Comparison of ENCODE assay signal across 21 mouse cellular contexts in genomic region chr9:57230146-57230783, GRCm38 (mm10). TPM values are rescaled to one million over a fixed set of nuclear protein-coding genes. Genes with fewer than 3 reads are reported as not detected.
DNase-seq lines count a peak whose midpoint lies in the region; ATAC-seq and TF ChIP-seq lines count a peak whose summit lies in the region.
"Had no signal": no experiment of that assay in that cellular context is flagged by ENCODE, and none has a peak within 500 bp of the region (broad histone marks: within the 10 kb centered on the region; RNA-seq: fewer than 3 reads in every experiment).

No protein-coding gene starts in this region.

- intact Hi-C loops in gastrocnemius, adult 2 months (cut with DNase I): no loop called here

- H3K36me3 ChIP-seq in lung, embryonic 16.5 days (ENCODE audit: control insufficient read depth, insufficient read depth, low read length): no peaks in the 10 kb centered on the region
- no peaks in the 10 kb centered on the region for H3K36me3 ChIP-seq in embryonic facial prominence, embryonic 12.5 days
- H3K36me3 ChIP-seq: neural tube, embryonic 13.5 days had no signal

- H3K4me3 ChIP-seq in lung, embryonic 16.5 days (ENCODE audit: low read length): no peak overlapping the region
- no peak overlapping the region for H3K4me3 ChIP-seq in lung, adult 2 months (replicated peaks; ENCODE audit: extremely low read depth, low read depth, low read length)
- H3K4me3 ChIP-seq in embryonic facial prominence, embryonic 12.5 days: no peak overlapping the region
- H3K4me3 ChIP-seq in gastrocnemius, adult 2 months: no peak overlapping the region
- H3K4me3 ChIP-seq: neural tube, embryonic 13.5 days had no signal

- H3K9me3 ChIP-seq in lung, embryonic 16.5 days (ENCODE audit: control insufficient read depth, low read length): no peaks in the 10 kb centered on the region
- no peaks in the 10 kb centered on the region for H3K9me3 ChIP-seq in embryonic facial prominence, embryonic 12.5 days
- H3K9me3 ChIP-seq: neural tube, embryonic 13.5 days had no signal

- TF ChIP-seq CTCF in lung, adult 2 months (IDR thresholded peaks at IDR 0.05; ENCODE audit: insufficient read depth, low read length): no peak
- TF ChIP-seq CTCF in gastrocnemius, adult 2 months (IDR thresholded peaks at IDR 0.05): no peak

- 41% methylated on average over 9 of the region's 9 CpGs for WGBS in lung, embryonic 16.5 days
- WGBS in lung, adult 2 months: 66% methylated on average over 9 of the region's 9 CpGs
- whole genome bisulfite sequencing in embryonic facial prominence, embryonic 12.5 days: 47% methylated on average over 9 of the region's 9 CpGs

- DNase-seq in lung, adult 2 months: no peak
- peak; percentile 14 to 40 for DNase-seq in kidney, postnatal 25 days
- peak; percentile 37 for DNase-seq in lung, postnatal 36 days
- DNase-seq in thymus, postnatal 0 days (ENCODE audit: low spot score): no peak
- DNase-seq in gastrocnemius, adult 2 months: no peak
- DNase-seq: cerebellum, adult 2 months; thymus, postnatal 4 days had no signal

- no peak for TF ChIP-seq POLR2A in lung, adult 2 months (IDR thresholded peaks at IDR 0.05; ENCODE audit: borderline replicate concordance, extremely low read depth, low read depth, low read length)

- peak; percentile 69 for ATAC-seq in lung, embryonic 16.5 days (ENCODE audit: low read depth)
- ATAC-seq in embryonic facial prominence, embryonic 12.5 days (ENCODE audit: insufficient number of reproducible peaks, insufficient read depth, low FRiP score, low TSS enrichment): no peak
- ATAC-seq: midbrain, embryonic 16.5 days; Patski had no signal

- no peaks in the 10 kb centered on the region for H3K27me3 ChIP-seq in lung, embryonic 16.5 days (ENCODE audit: control insufficient read depth, insufficient read depth, low read depth, low read length)
- H3K27me3 ChIP-seq in embryonic facial prominence, embryonic 12.5 days: no peaks in the 10 kb centered on the region
- H3K27me3 ChIP-seq: neural tube, embryonic 13.5 days; Patski had no signal

- no peak overlapping the region for H3K9ac ChIP-seq in lung, embryonic 16.5 days (ENCODE audit: low read length)
- H3K9ac ChIP-seq in embryonic facial prominence, embryonic 12.5 days: no peak overlapping the region
- H3K9ac ChIP-seq: neural tube, embryonic 13.5 days had no signal

- H3K4me2 ChIP-seq in lung, embryonic 16.5 days (ENCODE audit: low read depth, low read length): no peak overlapping the region
- H3K4me2 ChIP-seq in embryonic facial prominence, embryonic 12.5 days (replicated peaks): no peak overlapping the region
- H3K4me2 ChIP-seq: heart, embryonic 11.5 days; liver, embryonic 11.5 days; neural tube, embryonic 13.5 days had no signal

- no peak overlapping the region for H3K27ac ChIP-seq in lung, embryonic 16.5 days (ENCODE audit: low read length)
- H3K27ac ChIP-seq in embryonic facial prominence, embryonic 12.5 days: peak overlapping the region; percentile 8; the same call in 1 of the 2 replicates
- H3K27ac ChIP-seq in gastrocnemius, adult 2 months: no peak overlapping the region
- H3K27ac ChIP-seq: neural tube, embryonic 13.5 days had no signal

- peaks cover 4% of the 10 kb centered on the region; the same call in 1 of the 2 replicates for H3K4me1 ChIP-seq in lung, embryonic 16.5 days (replicated peaks; ENCODE audit: control insufficient read depth, insufficient read depth, low read length)
- 0 out of 2 replicates have a peak, but pooled peaks cover 2% of the 10 kb centered on the region for H3K4me1 ChIP-seq in lung, adult 2 months (ENCODE audit: control insufficient read depth, insufficient read depth, low read length)
- 0 out of 2 replicates have a peak, but pooled peaks cover 8% of the 10 kb centered on the region for H3K4me1 ChIP-seq in embryonic facial prominence, embryonic 12.5 days
- H3K4me1 ChIP-seq: neural tube, embryonic 13.5 days had no signal

RNA-seq across cellular contexts. Expression of gene Trcg1, which starts 6.1 kb away (rescaled TPM):
- polyA plus RNA-seq in lung, embryonic 16.5 days (2015; fragmentation: Nextera tagmentation; extraction: Ambion mirVana): not detected in 2 replicates
- not detected in 2 replicates for polyA plus RNA-seq in lung, adult 2 months (2012; rRNA removed)
- polyA plus RNA-seq in embryonic facial prominence, embryonic 12.5 days (2016; fragmentation: Nextera tagmentation; extraction: Ambion mirVana): not detected in 2 replicates
- polyA plus RNA-seq in thymus, postnatal 0 days (2015; fragmentation: Nextera tagmentation; extraction: Ambion mirVana): 0.04 TPM in 1 of 2 replicates, not detected in the other
- total RNA-seq in gastrocnemius, adult 2 months (2021): not detected
- total RNA-seq: CH12.LX; gastrocnemius, adult 8-10 months; hematopoietic stem cell, adult 5-6 weeks; layer of hippocampus, postnatal 14 days; megakaryocyte, adult 5-6 weeks had no signal
- polyA plus RNA-seq: cerebellum, adult 2 months; cortical plate, adult 2 months; heart, embryonic 11.5 days; liver, embryonic 11.5 days; midbrain, embryonic 16.5 days; neural tube, embryonic 13.5 days; Patski; stomach, embryonic 14.5 days had no signal

RNA-seq across cellular contexts. Expression of gene 1700017B05Rik, which starts 32.1 kb away (rescaled TPM):
- polyA plus RNA-seq in lung, embryonic 16.5 days (2015; fragmentation: Nextera tagmentation; extraction: Ambion mirVana): 19.4 and 20.3 TPM in 2 replicates
- polyA plus RNA-seq in lung, adult 2 months (2012; rRNA removed): 12.1 and 12.5 TPM in 2 replicates
- polyA plus RNA-seq in embryonic facial prominence, embryonic 12.5 days (2016; fragmentation: Nextera tagmentation; extraction: Ambion mirVana): 15.8 and 18.7 TPM in 2 replicates
- polyA plus RNA-seq in thymus, postnatal 0 days (2015; fragmentation: Nextera tagmentation; extraction: Ambion mirVana): 29.3 and 30.0 TPM in 2 replicates
- total RNA-seq in gastrocnemius, adult 2 months (2021): 1 to 10 TPM; 3.8 to 5.3 TPM

Comparison
In these comparisons a context has a peak if more than half of its experiments do, and no peak if none do; other contexts are left out.
1. DNase-seq: peak in kidney, postnatal 25 days (2 of 2) and lung, postnatal 36 days (single experiment); none in lung, adult 2 months (single experiment), thymus, postnatal 0 days (single experiment) and gastrocnemius, adult 2 months (single experiment).